Mouse (Mus musculus) MEL (cell line): ENCODE measurements at regions not wholly inside any gene's neighbourhood (a gene's known extent, or its start where the extent isn't known, plus 50 kb on each side); places are given as distances from the start of the nearest gene placed in this dataset.
"Not testable (repeated sequence)": the region's sequence is repeated elsewhere in the genome, so short reads cannot be mapped to it uniquely, and the experiment has no call there.

Experiments used
- CTCF ChIP-seq, 3 experiments: IDR thresholded peaks in 2 of 3; conservative IDR thresholded peaks in 1 of 3; 2 replicates each; pipeline ENCODE4 v1.5.1; 2011 to 2012; ENCODE audit warnings: low read length in 3 of 3, low read depth in 2 of 3, mild to moderate bottlenecking in 2 of 3, improper control_type of control experiment in 1 of 3, inconsistent platforms in 1 of 3, mixed read lengths in 1 of 3, moderate library complexity in 1 of 3; ENCODE audit not compliant: control insufficient read depth in 1 of 3, insufficient read depth in 1 of 3, poor library complexity in 1 of 3, severe bottlenecking in 1 of 3
- E2F4 ChIP-seq: IDR thresholded peaks from 2 replicates; pipeline ENCODE4 v1.6.1; 2011; ENCODE audit warnings: low read depth, low read length, improper control_type of control experiment, borderline replicate concordance
- EP300 ChIP-seq, 2 experiments: IDR thresholded peaks; 2 replicates each; pipeline ENCODE4 v1.6.1; 2011; ENCODE audit warnings: improper control_type of control experiment in 2 of 2, low read length in 2 of 2, low read depth in 1 of 2, mild to moderate bottlenecking in 1 of 2
- GATA1 ChIP-seq: IDR thresholded peaks from 2 replicates; pipeline ENCODE4 v1.6.1; 2011; ENCODE audit warnings: low read depth, low read length, improper control_type of control experiment
- MAFK ChIP-seq: IDR thresholded peaks from 2 replicates; pipeline ENCODE4 v1.6.1; 2011; ENCODE audit warnings: low read depth, mild to moderate bottlenecking, low read length, improper control_type of control experiment, borderline replicate concordance
- MAX ChIP-seq: IDR thresholded peaks from 2 replicates; pipeline ENCODE4 v1.6.1; 2011; ENCODE audit warnings: low read length, improper control_type of control experiment
- MAZ ChIP-seq: IDR thresholded peaks from 2 replicates; pipeline ENCODE4 v1.6.1; 2012; ENCODE audit warnings: low read depth, mild to moderate bottlenecking, inconsistent platforms, low read length, improper control_type of control experiment
- POLR2A ChIP-seq, 2 experiments: IDR thresholded peaks; 2 replicates each; pipeline ENCODE4 v1.6.1; 2011 to 2012; ENCODE audit warnings: low read length in 2 of 2, mild to moderate bottlenecking in 2 of 2, control low read depth in 1 of 2, improper control_type of control experiment in 1 of 2, low read depth in 1 of 2, moderate library complexity in 1 of 2; ENCODE audit not compliant: control insufficient read depth in 1 of 2, insufficient read depth in 1 of 2, poor library complexity in 1 of 2
- SIN3A ChIP-seq: IDR thresholded peaks from 2 replicates; pipeline ENCODE4 v1.6.1; 2012; ENCODE audit warnings: low read length, improper control_type of control experiment, inconsistent platforms
- TCF12 ChIP-seq: IDR thresholded peaks from 2 replicates; pipeline ENCODE4 v1.6.1; 2014; ENCODE audit warnings: low read depth, mild to moderate bottlenecking, inconsistent platforms, low read length, improper control_type of control experiment, moderate library complexity
- UBTF ChIP-seq: IDR thresholded peaks from 2 replicates; pipeline ENCODE4 v1.6.1; 2012; ENCODE audit warnings: low read depth, mild to moderate bottlenecking, inconsistent platforms, low read length, improper control_type of control experiment, moderate library complexity, borderline replicate concordance; ENCODE audit not compliant: insufficient read depth
- USF1 ChIP-seq: IDR thresholded peaks from 2 replicates; pipeline ENCODE4 v1.6.1; 2014; ENCODE audit warnings: low read depth, mild to moderate bottlenecking, inconsistent platforms, low read length, improper control_type of control experiment, moderate library complexity
- ZKSCAN1 ChIP-seq: IDR thresholded peaks from 2 replicates; pipeline ENCODE4 v1.6.1; 2012; ENCODE audit warnings: low read depth, mild to moderate bottlenecking, inconsistent platforms, low read length, improper control_type of control experiment, moderate library complexity

DNA sequence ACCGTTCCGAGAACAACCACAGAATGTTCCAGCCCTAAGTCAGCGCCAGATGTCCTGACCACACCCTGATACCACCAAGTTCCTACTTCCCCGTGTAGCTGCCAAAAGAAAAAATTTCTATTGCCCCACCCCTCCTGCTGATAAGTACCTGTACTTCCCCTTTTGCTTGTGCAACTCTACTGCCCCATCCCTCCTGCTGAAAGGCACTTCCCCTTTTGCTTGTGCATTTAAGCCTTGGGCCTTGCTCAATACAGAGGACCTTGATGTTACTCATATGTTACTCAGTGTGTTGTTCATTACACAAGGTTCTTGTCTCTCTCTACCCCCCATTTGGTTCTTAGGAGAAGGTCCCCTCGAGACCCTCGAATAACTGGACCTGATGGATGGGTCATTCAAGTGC lies 488.4 kb upstream of the Pot1a start:
- TF ChIP-seq E2F4; UBTF; POLR2A (IDR thresholded peaks at IDR 0.05; ENCODE audit: control insufficient read depth in 1 of 2, insufficient read depth in 1 of 2, low read depth in 1 of 2, low read length in 2 of 2, poor library complexity in 1 of 2); MAFK; ZKSCAN1; USF1; GATA1; CTCF (IDR thresholded peaks at IDR 0.05 in 2 of 3, conservative IDR thresholded peaks at IDR 0.05 in 1 of 3; ENCODE audit: control insufficient read depth in 1 of 3, insufficient read depth in 1 of 3, low read depth in 2 of 3, low read length in 3 of 3, poor library complexity in 1 of 3, severe bottlenecking in 1 of 3); SIN3A; MAX; MAZ: not testable (repeated sequence)
- TF ChIP-seq TCF12: peak; percentile 59
- peak; percentile 65 to 69 for TF ChIP-seq EP300 (IDR thresholded peaks at IDR 0.05; ENCODE audit: low read depth in 1 of 2, low read length in 2 of 2)
